Mouse (Mus musculus) telencephalon, adult 2 months (tissue): Measurements from ENCODE around the gene Ctnnbip1.

ENCODE experiments used
- DNase-seq: peaks from one replicate; pipeline ENCODE4 v3.0.0-alpha.2; 2011; ENCODE audit warnings: low read depth, low spot score

The Ctnnbip1 gene

GRCm38 (mm10) chr4:149517868-149518340 lies at the start of gene Ctnnbip1:
Gene Ctnnbip1 (plus strand): TSS chr4:149518236.
- peak; percentile 94 for DNase-seq

- DNase-seq: no peak
Measured at GRCm38 (mm10) chr4:149469557-149469956, 48.5 kb upstream of the Ctnnbip1 start.

GRCm38 (mm10) chr4:149475096-149475495 lies 42.9 kb upstream of the Ctnnbip1 start:
- no peak for DNase-seq

- DNase-seq: no peak
Measured at GRCm38 (mm10) chr4:149477078-149477477, 41.0 kb upstream of the Ctnnbip1 start, which contains the start of gene Tmem274. Gene Tmem274 (plus strand): TSS chr4:149477378.

- DNase-seq: no peak
Measured at GRCm38 (mm10) chr4:149484566-149484965, 33.5 kb upstream of the Ctnnbip1 start.

- peak; percentile 86 for DNase-seq
Measured at GRCm38 (mm10) chr4:149485053-149485824, 32.8 kb upstream of the Ctnnbip1 start, which contains the start of the genes Nmnat1 and Lzic. Gene Nmnat1 (minus strand): TSS chr4:149485202. Gene Lzic (plus strand): TSS chr4:149485229.

- DNase-seq: no peak
Measured at GRCm38 (mm10) chr4:149485825-149486206, 32.2 kb upstream of the Ctnnbip1 start.

GRCm38 (mm10) chr4:149487729-149488128 lies 30.3 kb upstream of the Ctnnbip1 start:
- DNase-seq: no peak

- DNase-seq: no peak
Measured at GRCm38 (mm10) chr4:149489415-149490240, 28.4 kb upstream of the Ctnnbip1 start.

- DNase-seq: no peak
Measured at GRCm38 (mm10) chr4:149491151-149491550, 26.9 kb upstream of the Ctnnbip1 start.

- peak; percentile 46 for DNase-seq
Measured at GRCm38 (mm10) chr4:149496612-149497011, 21.4 kb upstream of the Ctnnbip1 start.

- no peak for DNase-seq
Measured at GRCm38 (mm10) chr4:149498901-149499300, 19.1 kb upstream of the Ctnnbip1 start.

- no peak for DNase-seq
Measured at GRCm38 (mm10) chr4:149499790-149500189, 18.2 kb upstream of the Ctnnbip1 start.

- DNase-seq: no peak
Measured at GRCm38 (mm10) chr4:149504363-149504762, 13.7 kb upstream of the Ctnnbip1 start.

- no peak for DNase-seq
Measured at GRCm38 (mm10) chr4:149504858-149505257, 13.2 kb upstream of the Ctnnbip1 start.

- DNase-seq: no peak
Measured at GRCm38 (mm10) chr4:149505261-149505967, 12.6 kb upstream of the Ctnnbip1 start.

GRCm38 (mm10) chr4:149506904-149507303 lies 11.1 kb upstream of the Ctnnbip1 start:
- no peak for DNase-seq

GRCm38 (mm10) chr4:149511221-149511646 lies 6.8 kb upstream of the Ctnnbip1 start:
- no peak for DNase-seq

GRCm38 (mm10) chr4:149512072-149512471 lies 6.0 kb upstream of the Ctnnbip1 start:
- DNase-seq: no peak

- no peak for DNase-seq
Measured at GRCm38 (mm10) chr4:149515706-149516105, 2.3 kb upstream of the Ctnnbip1 start.

- no peak for DNase-seq
Measured at GRCm38 (mm10) chr4:149518351-149519220, 550 bp downstream of the Ctnnbip1 start.
